Mouse (Mus musculus) testis, adult 2 months (tissue): ENCODE results near the gene Hoxb5.

Experiments
- CTCF ChIP-seq: fragments of 200-500 bp; IDR thresholded peaks from 2 replicates; pipeline ENCODE4 v1.5.1; 2012; ENCODE audit warnings: low read depth, mild to moderate bottlenecking, inconsistent platforms, low read length, moderate library complexity; ENCODE audit not compliant: control insufficient read depth, insufficient read depth, insufficient replicate concordance
- POLR2A ChIP-seq: fragments of 200-500 bp; IDR thresholded peaks from 2 replicates; pipeline ENCODE4 v1.6.1; 2012; ENCODE audit warnings: low read depth, mild to moderate bottlenecking, inconsistent platforms, low read length, moderate library complexity; ENCODE audit not compliant: control insufficient read depth

- TF ChIP-seq CTCF = peak; percentile 70; the same call in 1 of the 2 replicates
- TF ChIP-seq POLR2A = no peak
Observed at GRCm38 (mm10) chr11:96278773-96279172, 24.4 kb upstream of the Hoxb5 start.
